In genomic region chr7:19358634-19359033, GRCm38 (mm10) we compare ENCODE assay signal across 1 mouse cellular context.
TF ChIP-seq lines count a peak whose summit lies in the region.

No protein-coding gene starts in this region.

TF ChIP-seq in MEL, 35 proteins besides CTCF, POLR2A, EP300 and RAD21:
- no peak for TF ChIP-seq POLR2AphosphoS2 (IDR thresholded peaks at IDR 0.05; ENCODE audit: low read length)
- TF ChIP-seq KAT2A (conservative IDR thresholded peaks at IDR 0.05; ENCODE audit: low read depth, low read length) = no peak
- no peak for TF ChIP-seq POLR2AphosphoS5 (IDR thresholded peaks at IDR 0.05; ENCODE audit: borderline replicate concordance, low read depth, low read length)
- TF ChIP-seq NELFE (IDR thresholded peaks at IDR 0.05; ENCODE audit: low read depth, low read length) = no peak
- TF ChIP-seq RCOR1 (IDR thresholded peaks at IDR 0.05; ENCODE audit: low read depth, low read length) = no peak
- no peak for TF ChIP-seq CHD2 (IDR thresholded peaks at IDR 0.05; ENCODE audit: low read length)
- no peak for TF ChIP-seq GABPA (IDR thresholded peaks at IDR 0.05; ENCODE audit: low read depth, low read length)
- TF ChIP-seq ZNF384 (IDR thresholded peaks at IDR 0.05; ENCODE audit: low read depth, low read length) = no peak
- TF ChIP-seq SMC3 (IDR thresholded peaks at IDR 0.05; ENCODE audit: low read depth, low read length) = no peak
